Mouse (Mus musculus): ENCODE results near the gene Lhx3. TPM values are rescaled to one million over a fixed set of nuclear protein-coding genes. Genes with fewer than 3 reads are reported as not detected.

The Lhx3 gene
- polyA plus RNA-seq, 1 experiment, result 0.20 TPM

GRCm38 (mm10) chr2:26156191-26156977 is 51.7 kb downstream of the Lhx3 start:
- no peaks in the 10 kb centered on the region for H3K27me3 ChIP-seq (ENCODE audit: control insufficient read depth, insufficient read depth, low read length)
- no peak overlapping the region for H3K27ac ChIP-seq (ENCODE audit: control insufficient read depth, insufficient read depth, low read depth, low read length)
- no peaks in the 10 kb centered on the region for H3K4me1 ChIP-seq (ENCODE audit: control insufficient read depth, insufficient read depth, low read length)
- TF ChIP-seq CTCF (IDR thresholded peaks at IDR 0.05; ENCODE audit: control insufficient read depth, insufficient read depth, insufficient replicate concordance, low read depth, low read length), result no peak
- no peak for TF ChIP-seq POLR2A (IDR thresholded peaks at IDR 0.05; ENCODE audit: control insufficient read depth, low read depth, low read length)
- no peak overlapping the region for H3K4me3 ChIP-seq (ENCODE audit: control insufficient read depth, low read depth, low read length)
- no peaks in the 10 kb centered on the region for H3K36me3 ChIP-seq (ENCODE audit: control insufficient read depth, insufficient read depth, low read length)

- Histone ChIP-seq H3K36me3 (ENCODE audit: control insufficient read depth, insufficient read depth, low read length) (no peaks in the 10 kb centered on the region), H3K27me3 (ENCODE audit: control insufficient read depth, insufficient read depth, low read length) (no peaks in the 10 kb centered on the region), H3K27ac (ENCODE audit: control insufficient read depth, insufficient read depth, low read depth, low read length) (no peak overlapping the region), H3K4me3 (ENCODE audit: control insufficient read depth, low read depth, low read length) (no peak overlapping the region), H3K4me1 (ENCODE audit: control insufficient read depth, insufficient read depth, low read length) (no peaks in the 10 kb centered on the region)
- TF ChIP-seq POLR2A (IDR thresholded peaks at IDR 0.05; ENCODE audit: control insufficient read depth, low read depth, low read length) (no peak), CTCF (IDR thresholded peaks at IDR 0.05; ENCODE audit: control insufficient read depth, insufficient read depth, insufficient replicate concordance, low read depth, low read length) (no peak)
Observed at GRCm38 (mm10) chr2:26155737-26156136, 52.4 kb downstream of the Lhx3 start.

- H3K4me1 ChIP-seq (ENCODE audit: control insufficient read depth, insufficient read depth, low read length), result no peaks in the 10 kb centered on the region
- H3K27me3 ChIP-seq (ENCODE audit: control insufficient read depth, insufficient read depth, low read length), result no peaks in the 10 kb centered on the region
- H3K27ac ChIP-seq (ENCODE audit: control insufficient read depth, insufficient read depth, low read depth, low read length), result no peak overlapping the region
- no peaks in the 10 kb centered on the region for H3K36me3 ChIP-seq (ENCODE audit: control insufficient read depth, insufficient read depth, low read length)
- TF ChIP-seq POLR2A (IDR thresholded peaks at IDR 0.05; ENCODE audit: control insufficient read depth, low read depth, low read length) (no peak), CTCF (IDR thresholded peaks at IDR 0.05; ENCODE audit: control insufficient read depth, insufficient read depth, insufficient replicate concordance, low read depth, low read length) (no peak)
- no peak overlapping the region for H3K4me3 ChIP-seq (ENCODE audit: control insufficient read depth, low read depth, low read length)
Observed at GRCm38 (mm10) chr2:26154586-26154985, 53.5 kb downstream of the Lhx3 start.

GRCm38 (mm10) chr2:26153909-26154340 is 54.2 kb downstream of the Lhx3 start:
- Histone ChIP-seq H3K4me3 (ENCODE audit: control insufficient read depth, low read depth, low read length) (no peak overlapping the region), H3K27me3 (ENCODE audit: control insufficient read depth, insufficient read depth, low read length) (no peaks in the 10 kb centered on the region), H3K4me1 (ENCODE audit: control insufficient read depth, insufficient read depth, low read length) (no peaks in the 10 kb centered on the region), H3K27ac (ENCODE audit: control insufficient read depth, insufficient read depth, low read depth, low read length) (no peak overlapping the region), H3K36me3 (ENCODE audit: control insufficient read depth, insufficient read depth, low read length) (no peaks in the 10 kb centered on the region)
- TF ChIP-seq POLR2A (IDR thresholded peaks at IDR 0.05; ENCODE audit: control insufficient read depth, low read depth, low read length), result no peak
- TF ChIP-seq CTCF (IDR thresholded peaks at IDR 0.05; ENCODE audit: control insufficient read depth, insufficient read depth, insufficient replicate concordance, low read depth, low read length), result 0 out of 2 replicates have a peak, but pooled peaks have one; percentile 23

GRCm38 (mm10) chr2:26153295-26153694 is 54.8 kb downstream of the Lhx3 start:
- no peak overlapping the region for H3K27ac ChIP-seq (ENCODE audit: control insufficient read depth, insufficient read depth, low read depth, low read length)
- no peaks in the 10 kb centered on the region for H3K4me1 ChIP-seq (ENCODE audit: control insufficient read depth, insufficient read depth, low read length)
- no peaks in the 10 kb centered on the region for H3K27me3 ChIP-seq (ENCODE audit: control insufficient read depth, insufficient read depth, low read length)
- no peaks in the 10 kb centered on the region for H3K36me3 ChIP-seq (ENCODE audit: control insufficient read depth, insufficient read depth, low read length)
- peak; percentile 45; the same call in 1 of the 2 replicates for TF ChIP-seq CTCF (IDR thresholded peaks at IDR 0.05; ENCODE audit: control insufficient read depth, insufficient read depth, insufficient replicate concordance, low read depth, low read length)
- no peak for TF ChIP-seq POLR2A (IDR thresholded peaks at IDR 0.05; ENCODE audit: control insufficient read depth, low read depth, low read length)
- no peak overlapping the region for H3K4me3 ChIP-seq (ENCODE audit: control insufficient read depth, low read depth, low read length)

Other genes with a start within 250 kb of the Lhx3 start
- 108 and 125 TPM in 2 replicates for gene Camsap1, start 225.0 kb downstream of the Lhx3 start, polyA plus RNA-seq (2012; rRNA removed)
- 65.1 and 71.2 TPM in 2 replicates for gene Ubac1, start 186.5 kb downstream of the Lhx3 start, polyA plus RNA-seq (2012; rRNA removed)
- 5.2 and 5.3 TPM in 2 replicates for gene Nacc2, start 85.1 kb downstream of the Lhx3 start, polyA plus RNA-seq (2012; rRNA removed)
- 26.3 and 33.0 TPM in 2 replicates for gene Qsox2, start 29.2 kb upstream of the Lhx3 start, polyA plus RNA-seq (2012; rRNA removed)
- gene Ccdc187, start 86.3 kb upstream of the Lhx3 start, polyA plus RNA-seq (2012; rRNA removed), result 90.3 and 101 TPM in 2 replicates
- 16.6 and 20.5 TPM in 2 replicates for gene Gpsm1, start 107.2 kb upstream of the Lhx3 start, polyA plus RNA-seq (2012; rRNA removed)
- 6.2 and 6.5 TPM in 2 replicates for gene Dnlz, start 143.8 kb upstream of the Lhx3 start, polyA plus RNA-seq (2012; rRNA removed)
- gene Card9, start 152.6 kb upstream of the Lhx3 start, polyA plus RNA-seq (2012; rRNA removed), result 0.75 and 1.9 TPM in 2 replicates
- 20.2 and 22.5 TPM in 2 replicates for gene Snapc4, start 172.4 kb upstream of the Lhx3 start, polyA plus RNA-seq (2012; rRNA removed)
- 388 and 401 TPM in 2 replicates for gene Entr1, start 181.0 kb upstream of the Lhx3 start, polyA plus RNA-seq (2012; rRNA removed)
- gene Pmpca, start 181.1 kb upstream of the Lhx3 start, polyA plus RNA-seq (2012; rRNA removed), result 65.5 and 74.1 TPM in 2 replicates
- gene Inpp5e, start 200.9 kb upstream of the Lhx3 start, polyA plus RNA-seq (2012; rRNA removed), result 67.3 and 71.0 TPM in 2 replicates
- 58.1 and 58.6 TPM in 2 replicates for gene Sec16a, start 236.9 kb upstream of the Lhx3 start, polyA plus RNA-seq (2012; rRNA removed)